Mouse (Mus musculus) brain, embryonic 14.5 days (tissue): ENCODE data around the gene Pgap2.

Experiments used
- CTCF ChIP-seq: fragments of 200-500 bp; IDR thresholded peaks from 2 replicates; pipeline ENCODE4 v1.5.1; 2012; ENCODE audit warnings: inconsistent platforms, mild to moderate bottlenecking, moderate library complexity, borderline replicate concordance; ENCODE audit not compliant: insufficient read depth, insufficient read length; ENCODE audit errors: extremely low read depth
- POLR2A ChIP-seq: fragments of 200-500 bp; IDR thresholded peaks from 2 replicates; pipeline ENCODE4 v1.6.1; 2012; ENCODE audit warnings: mild to moderate bottlenecking, inconsistent platforms, borderline replicate concordance; ENCODE audit not compliant: poor library complexity, insufficient read depth, insufficient read length, severe bottlenecking; ENCODE audit errors: extremely low read depth

DNA sequence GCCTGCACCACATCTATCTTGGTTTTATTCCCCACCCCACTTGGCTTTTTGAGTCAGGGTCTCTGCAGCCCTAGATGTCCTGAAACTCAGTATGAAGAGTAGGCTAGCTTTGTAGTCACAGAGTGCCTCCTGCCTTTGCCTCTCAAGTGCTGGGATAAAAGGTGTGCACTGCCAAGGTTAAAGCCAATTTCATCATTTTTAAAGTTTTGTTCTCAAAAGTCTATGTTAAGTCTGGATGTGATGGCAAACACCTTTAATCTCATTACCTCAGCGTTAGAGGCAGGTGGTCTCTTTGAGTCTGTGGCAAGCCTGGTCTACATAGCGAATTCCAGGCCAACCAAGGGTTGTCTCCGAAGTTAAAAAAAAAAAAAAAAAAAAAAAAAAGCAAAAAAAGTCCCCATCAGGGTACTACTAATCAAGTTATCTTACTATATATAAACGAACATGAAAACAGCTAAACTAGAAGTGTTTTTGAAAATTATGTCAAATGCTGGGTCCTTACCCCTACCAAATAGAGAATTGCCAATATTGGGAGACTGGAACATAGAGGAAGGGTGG, 1.1 kb upstream of the Pgap2 start:
- no peak for TF ChIP-seq POLR2A
- no peak for TF ChIP-seq CTCF
